Mouse (Mus musculus) kidney, postnatal 4 days (tissue): Measurements from ENCODE around the gene Kifc1.

Experiments
- DNase-seq, 2 experiments: peaks; one replicate each; pipeline ENCODE4 v3.0.0; 2021; ENCODE audit warnings: mixed read lengths in 2 of 2

Kifc1 gene

GRCm38 (mm10) chr17:33829561-33829960 is 60.9 kb downstream of the Kifc1 start:
- DNase-seq, result no peak

- peak; percentile 46 to 66 for DNase-seq
These were observed 61.6 kb downstream of the Kifc1 start for GRCm38 (mm10) chr17:33828892-33829291.

GRCm38 (mm10) chr17:33826850-33827249 is 63.6 kb downstream of the Kifc1 start:
- DNase-seq, result peak; percentile 75 to 82
